Mouse (Mus musculus): ENCODE results near the gene Dnhd1. TPM values are rescaled to one million over a fixed set of nuclear protein-coding genes. Genes with fewer than 3 reads are reported as not detected.
A peak's percentile ranks its signal among the peaks of the same experiment; 100 is the strongest.

Dnhd1 gene
- polyA plus RNA-seq, 1 experiment from 2014 or later = 1.4 TPM

DNA sequence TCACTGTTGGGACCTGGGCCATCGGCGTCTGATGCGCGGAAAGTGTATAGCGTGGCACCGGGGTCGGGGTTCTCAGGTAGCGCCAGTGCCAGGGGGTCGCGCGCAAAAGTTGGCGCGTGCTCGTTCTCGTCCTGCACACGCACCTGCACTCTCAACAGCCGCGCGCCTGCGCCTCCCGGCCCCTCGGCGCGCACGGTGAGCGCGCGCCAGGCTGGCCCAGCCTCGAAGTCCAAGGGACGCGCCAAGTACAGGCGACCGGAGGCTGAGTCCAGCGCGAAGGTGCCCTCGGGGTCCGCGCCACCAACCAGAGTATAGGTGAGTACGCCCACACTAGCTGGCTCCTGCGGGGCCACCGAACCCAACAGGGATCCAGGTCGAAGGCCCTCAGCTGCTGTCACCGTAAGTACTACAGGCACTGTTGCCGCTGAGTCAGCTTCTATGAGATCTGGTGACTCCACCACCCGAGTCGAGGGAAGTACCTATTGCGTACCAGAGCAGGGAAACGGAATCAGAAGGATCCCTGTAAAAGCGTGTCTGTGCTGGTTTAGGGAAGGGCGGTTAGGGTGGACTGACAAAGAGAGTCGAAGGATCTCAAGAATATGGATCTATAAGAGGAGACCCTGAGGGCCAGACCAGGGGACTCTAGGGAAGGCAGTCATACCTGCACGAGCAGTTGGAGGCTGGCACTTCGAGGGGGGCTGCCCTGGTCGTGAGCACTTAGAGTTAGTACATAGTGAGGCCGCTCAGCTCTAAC lies 112.1 kb downstream of the Dnhd1 start:
- Histone ChIP-seq H3K4me2 (ENCODE audit: low read depth, low read length) (peak overlapping the region; percentile 56), H3K4me3 (replicated peaks; ENCODE audit: low read length) (peak overlapping the region; percentile 25), H3K9me3 (replicated peaks; ENCODE audit: control insufficient read depth, low read length) (no peaks in the 10 kb centered on the region), H3K36me3 (ENCODE audit: control insufficient read depth, insufficient read depth, low read length) (peaks cover 19% of the 10 kb centered on the region), H3K27ac (ENCODE audit: low read length) (no peak overlapping the region), H3K4me1 (ENCODE audit: control insufficient read depth, insufficient read depth, low read length) (peaks cover 4% of the 10 kb centered on the region; the same call in 1 of the 2 replicates), H3K27me3 (ENCODE audit: control insufficient read depth, insufficient read depth, low read length) (no peaks in the 10 kb centered on the region), H3K9ac (ENCODE audit: low read length) (no peak overlapping the region)
- ATAC-seq (ENCODE audit: insufficient read depth, low FRiP score) = no peak; the same call in 1 of the 2 replicates
- WGBS = 38% methylated on average over 55 of the region's 55 CpGs

DNA sequence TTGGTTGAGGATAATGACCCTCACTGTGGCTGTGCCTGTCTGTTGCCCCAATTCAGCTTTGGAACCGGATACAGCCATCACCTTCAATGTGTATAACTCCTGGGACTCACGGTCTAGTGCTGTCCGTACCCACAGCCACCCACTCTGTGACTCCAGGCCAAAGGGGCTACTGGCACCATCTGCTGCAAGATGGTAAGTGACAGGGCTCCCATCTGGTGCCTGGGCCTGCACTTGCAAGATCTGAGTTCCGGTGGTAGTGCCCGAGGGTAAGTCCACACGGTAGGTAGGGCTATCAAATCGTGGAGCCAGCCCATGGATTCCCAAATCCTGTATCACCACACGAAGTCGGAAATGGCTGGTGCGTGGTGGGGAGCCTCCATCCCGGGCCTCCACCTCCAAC lies 113.7 kb downstream of the Dnhd1 start:
- Histone ChIP-seq H3K27me3 (ENCODE audit: control insufficient read depth, insufficient read depth, low read length) (no peaks in the 10 kb centered on the region), H3K9me3 (replicated peaks; ENCODE audit: control insufficient read depth, low read length) (no peaks in the 10 kb centered on the region), H3K4me3 (replicated peaks; ENCODE audit: low read length) (no peak overlapping the region), H3K36me3 (ENCODE audit: control insufficient read depth, insufficient read depth, low read length) (peaks cover 14% of the 10 kb centered on the region), H3K4me1 (ENCODE audit: control insufficient read depth, insufficient read depth, low read length) (peaks cover 14% of the 10 kb centered on the region), H3K27ac (ENCODE audit: low read length) (no peak overlapping the region), H3K4me2 (ENCODE audit: low read depth, low read length) (no peak overlapping the region), H3K9ac (ENCODE audit: low read length) (no peak overlapping the region)
- 95% methylated on average over 11 of the region's 11 CpGs for WGBS
- no peak for ATAC-seq (ENCODE audit: insufficient read depth, low FRiP score)

DNA sequence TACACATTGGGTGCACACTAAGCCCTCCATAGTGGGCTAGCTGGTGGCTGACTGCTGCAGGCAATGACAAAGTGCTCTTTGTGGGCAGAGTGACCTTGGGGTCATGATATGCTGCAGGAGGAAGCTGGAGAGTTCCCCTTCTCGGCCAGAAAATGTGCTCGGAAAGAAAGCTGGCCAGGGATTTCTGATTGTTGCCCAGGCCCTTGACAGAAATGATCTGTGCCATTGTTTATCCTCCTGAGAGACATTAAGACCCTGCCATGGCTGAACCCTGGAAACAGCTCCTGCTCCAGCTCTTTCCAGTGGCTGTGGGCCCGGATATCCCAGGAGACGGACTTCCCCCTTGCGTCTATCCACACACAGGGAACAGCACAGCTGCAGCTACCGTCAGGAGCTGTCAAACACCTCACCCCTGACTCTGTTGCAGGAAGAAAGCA lies 117.1 kb downstream of the Dnhd1 start:
- H3K36me3 ChIP-seq (ENCODE audit: control insufficient read depth, insufficient read depth, low read length) = peaks cover 18% of the 10 kb centered on the region
- H3K27me3 ChIP-seq (ENCODE audit: control insufficient read depth, insufficient read depth, low read length) = no peaks in the 10 kb centered on the region
- H3K4me2 ChIP-seq (ENCODE audit: low read depth, low read length) = 0 out of 2 replicates have a peak overlapping the region, but pooled peaks have one; percentile 5
- no peak for ATAC-seq (ENCODE audit: insufficient read depth, low FRiP score)
- WGBS = 24% methylated on average over 6 of the region's 6 CpGs
- no peak overlapping the region for H3K4me3 ChIP-seq (replicated peaks; ENCODE audit: low read length)
- H3K9me3 ChIP-seq (replicated peaks; ENCODE audit: control insufficient read depth, low read length) = no peaks in the 10 kb centered on the region
- H3K9ac ChIP-seq (ENCODE audit: low read length) = no peak overlapping the region; the same call in 1 of the 2 replicates
- peaks cover 20% of the 10 kb centered on the region for H3K4me1 ChIP-seq (ENCODE audit: control insufficient read depth, insufficient read depth, low read length)
- 0 out of 2 replicates have a peak overlapping the region, but pooled peaks have one; percentile 44 for H3K27ac ChIP-seq (ENCODE audit: low read length)

DNA sequence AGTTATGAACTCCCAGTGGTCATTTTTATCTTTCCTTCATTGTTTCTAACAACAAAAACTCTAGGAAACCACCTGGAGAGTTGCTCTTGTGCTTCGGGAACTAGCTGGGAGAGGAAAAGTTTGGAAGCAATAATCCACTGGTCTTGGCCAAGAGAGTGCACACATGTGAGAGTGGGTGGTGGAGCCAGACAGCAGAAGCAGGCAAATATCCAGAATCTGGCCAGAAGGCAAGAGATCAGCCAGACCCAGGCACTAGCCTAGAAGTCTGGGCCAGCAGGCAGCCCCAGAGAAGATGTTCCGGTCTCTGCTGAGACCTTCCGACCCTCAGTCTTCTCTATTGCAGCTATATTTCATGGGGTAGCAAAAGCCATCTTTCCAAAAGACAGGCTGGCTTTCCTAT lies 119.3 kb downstream of the Dnhd1 start:
- H3K36me3 ChIP-seq (ENCODE audit: control insufficient read depth, insufficient read depth, low read length) = peaks cover 10% of the 10 kb centered on the region; the same call in 1 of the 2 replicates
- no peak overlapping the region for H3K4me2 ChIP-seq (ENCODE audit: low read depth, low read length)
- ATAC-seq (ENCODE audit: insufficient read depth, low FRiP score) = no peak
- peaks cover 26% of the 10 kb centered on the region for H3K4me1 ChIP-seq (ENCODE audit: control insufficient read depth, insufficient read depth, low read length)
- H3K9ac ChIP-seq (ENCODE audit: low read length) = no peak overlapping the region
- H3K27ac ChIP-seq (ENCODE audit: low read length) = no peak overlapping the region
- no peaks in the 10 kb centered on the region for H3K9me3 ChIP-seq (replicated peaks; ENCODE audit: control insufficient read depth, low read length)
- H3K4me3 ChIP-seq (replicated peaks; ENCODE audit: low read length) = no peak overlapping the region
- H3K27me3 ChIP-seq (ENCODE audit: control insufficient read depth, insufficient read depth, low read length) = no peaks in the 10 kb centered on the region
- WGBS = 79% methylated on average over 3 of the region's 3 CpGs

Other genes starting within 250 kb of the Dnhd1 start
- not detected in 2 replicates for gene Cnga4, start 246.3 kb upstream of the Dnhd1 start, polyA plus RNA-seq (2015; fragmentation: Nextera tagmentation; extraction: Ambion mirVana)
- gene Cckbr, start 225.1 kb upstream of the Dnhd1 start, polyA plus RNA-seq (2015; fragmentation: Nextera tagmentation; extraction: Ambion mirVana) = 1.1 and 1.3 TPM in 2 replicates
- gene Cavin3, start 168.5 kb upstream of the Dnhd1 start, polyA plus RNA-seq (2015; fragmentation: Nextera tagmentation; extraction: Ambion mirVana) = 118 and 135 TPM in 2 replicates
- 43.3 and 48.7 TPM in 2 replicates for gene Smpd1, start 96.5 kb upstream of the Dnhd1 start, polyA plus RNA-seq (2015; fragmentation: Nextera tagmentation; extraction: Ambion mirVana)
- gene Apbb1, start 69.2 kb upstream of the Dnhd1 start, polyA plus RNA-seq (2015; fragmentation: Nextera tagmentation; extraction: Ambion mirVana) = 36.2 and 38.7 TPM in 2 replicates
- 10.8 and 15.1 TPM in 2 replicates for gene Hpx, start 50.7 kb upstream of the Dnhd1 start, polyA plus RNA-seq (2015; fragmentation: Nextera tagmentation; extraction: Ambion mirVana)
- 29.4 and 29.7 TPM in 2 replicates for gene Trim3, start 17.3 kb upstream of the Dnhd1 start, polyA plus RNA-seq (2015; fragmentation: Nextera tagmentation; extraction: Ambion mirVana)
- 182 and 183 TPM in 2 replicates for gene Timm10b, start 10.8 kb upstream of the Dnhd1 start, polyA plus RNA-seq (2015; fragmentation: Nextera tagmentation; extraction: Ambion mirVana)
- gene Arfip2, start 10.4 kb upstream of the Dnhd1 start, polyA plus RNA-seq (2015; fragmentation: Nextera tagmentation; extraction: Ambion mirVana) = 77.9 and 78.4 TPM in 2 replicates
- gene Gm45799, start 10.3 kb upstream of the Dnhd1 start, polyA plus RNA-seq (2015; fragmentation: Nextera tagmentation; extraction: Ambion mirVana) = 21.1 and 37.0 TPM in 2 replicates
- gene Ilk, start 85.8 kb downstream of the Dnhd1 start, polyA plus RNA-seq (2015; fragmentation: Nextera tagmentation; extraction: Ambion mirVana) = 417 and 433 TPM in 2 replicates
- gene Rrp8, start 86.6 kb downstream of the Dnhd1 start, polyA plus RNA-seq (2015; fragmentation: Nextera tagmentation; extraction: Ambion mirVana) = 33.4 and 35.7 TPM in 2 replicates
- gene Taf10, start 93.5 kb downstream of the Dnhd1 start, polyA plus RNA-seq (2015; fragmentation: Nextera tagmentation; extraction: Ambion mirVana) = 72.5 and 73.2 TPM in 2 replicates
- 77.3 and 82.8 TPM in 2 replicates for gene Tpp1, start 101.4 kb downstream of the Dnhd1 start, polyA plus RNA-seq (2015; fragmentation: Nextera tagmentation; extraction: Ambion mirVana)
- gene Dchs1, start 136.8 kb downstream of the Dnhd1 start, polyA plus RNA-seq (2015; fragmentation: Nextera tagmentation; extraction: Ambion mirVana) = 7.4 and 7.7 TPM in 2 replicates
- gene Mrpl17, start 160.3 kb downstream of the Dnhd1 start, polyA plus RNA-seq (2015; fragmentation: Nextera tagmentation; extraction: Ambion mirVana) = 343 and 350 TPM in 2 replicates

Measured in stomach, embryonic 16.5 days (tissue).